Mouse (Mus musculus): Measurements from ENCODE around the gene Dtx4. TPM values are rescaled to one million over a fixed set of nuclear protein-coding genes. Genes with fewer than 3 reads are reported as not detected.
A peak's percentile ranks its signal among the peaks of the same experiment; 100 is the strongest.
"Not testable (repeated sequence)": the region's sequence is repeated elsewhere in the genome, so short reads cannot be mapped to it uniquely, and the experiment has no call there.

The Dtx4 gene
- total RNA-seq (2015) (41.4 and 46.5 TPM in 2 replicates), total RNA-seq (2017) (38.9 and 39.0 TPM in 2 replicates)

DNA sequence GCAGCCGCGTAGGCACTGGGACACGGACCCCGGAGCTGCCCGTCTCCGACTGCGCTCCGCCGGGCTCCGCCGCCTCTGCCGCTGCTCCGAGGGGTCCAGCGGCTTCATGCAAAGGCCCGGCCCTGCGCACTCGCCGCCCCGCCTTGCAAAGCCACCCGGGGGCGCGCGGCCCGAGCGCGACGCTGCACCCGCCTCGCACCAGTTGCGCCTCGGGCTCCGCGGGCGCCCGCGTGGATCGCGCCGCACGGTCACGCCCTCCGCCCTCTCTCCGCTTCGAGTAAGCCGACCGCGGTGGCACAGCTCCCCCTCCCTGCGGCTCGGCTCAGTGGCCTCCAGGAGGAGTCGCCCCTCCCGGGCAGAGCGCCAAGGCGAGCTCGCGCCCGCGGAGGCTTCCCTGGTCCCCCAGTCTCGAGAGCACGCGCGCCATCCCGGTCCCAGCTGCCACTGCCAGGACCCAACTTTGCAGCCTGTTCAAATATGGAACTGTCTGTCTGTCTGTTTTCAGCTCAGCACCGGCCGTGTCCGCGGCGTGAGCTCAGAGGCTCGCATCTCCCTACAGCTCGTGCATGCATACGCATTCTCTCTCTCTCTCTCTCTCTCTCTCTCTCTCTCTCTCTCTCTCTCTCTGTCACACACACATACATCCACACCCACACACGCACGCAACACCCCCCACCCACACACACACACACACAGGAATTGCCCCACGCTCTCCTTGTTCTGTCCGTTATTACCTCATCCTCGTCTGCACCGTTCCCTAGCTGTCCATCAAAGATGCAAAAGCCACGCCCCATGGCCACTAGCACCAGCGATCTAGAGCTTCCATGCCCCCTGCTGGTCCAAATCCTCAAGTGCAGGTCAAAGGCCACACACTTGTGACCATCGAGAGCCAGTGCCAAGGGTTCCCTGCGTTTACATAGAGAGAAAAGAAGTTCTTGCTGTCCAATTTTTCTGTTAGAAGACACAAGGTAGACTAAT is at the start of gene Dtx4:
Gene Dtx4, minus strand, starts transcription at position 85 of the 978 bp plus-strand sequence.
- ATAC-seq (replicated peaks; ENCODE audit: poor library complexity) = peak; percentile 92

DNA sequence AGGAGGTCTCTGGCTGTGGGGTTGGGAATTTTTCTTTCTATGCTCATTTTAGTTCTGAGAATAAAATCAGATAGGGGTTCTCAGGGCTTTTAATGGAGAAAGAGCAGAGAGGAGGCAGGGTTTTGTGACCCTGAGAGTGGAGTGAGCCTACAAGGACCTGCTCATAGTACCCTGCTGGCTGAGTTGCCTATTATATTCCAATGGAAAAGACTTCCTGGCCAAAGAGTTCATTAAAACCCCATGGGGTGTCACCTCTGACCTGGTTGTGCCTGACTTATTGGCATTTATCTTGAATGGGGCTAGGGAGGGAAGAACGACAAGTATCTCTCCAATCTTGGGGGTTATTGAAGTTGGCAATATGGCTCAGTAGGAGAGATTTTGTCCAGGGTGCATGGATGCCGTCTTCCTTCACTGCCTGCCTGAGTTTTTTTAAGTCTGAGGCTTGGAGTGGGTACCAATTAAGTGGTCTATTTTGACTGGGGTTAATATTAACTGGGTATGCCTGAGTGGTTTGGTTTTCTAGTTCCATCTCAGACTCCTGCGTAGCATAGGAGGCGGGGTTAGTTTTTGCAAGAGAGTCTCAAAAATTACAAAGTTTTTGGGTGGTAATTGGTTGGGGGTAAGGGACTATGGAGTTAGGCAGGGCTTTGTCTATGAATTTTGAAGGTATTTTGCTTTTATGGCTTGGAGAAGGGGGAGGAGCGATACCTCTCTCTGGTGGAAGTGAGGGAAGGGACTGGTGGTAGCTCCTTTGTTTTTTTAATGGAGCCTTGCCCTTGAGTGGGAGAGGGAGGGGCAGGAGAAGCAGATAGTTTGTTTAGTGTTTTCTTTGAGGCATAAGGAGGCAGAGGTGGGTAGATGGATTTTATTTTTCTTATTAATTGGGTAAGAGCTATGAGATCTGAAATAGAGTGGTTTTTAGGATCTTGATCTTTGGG is 49.0 kb upstream of the Dtx4 start:
- no peak for ATAC-seq (replicated peaks; ENCODE audit: poor library complexity)

DNA sequence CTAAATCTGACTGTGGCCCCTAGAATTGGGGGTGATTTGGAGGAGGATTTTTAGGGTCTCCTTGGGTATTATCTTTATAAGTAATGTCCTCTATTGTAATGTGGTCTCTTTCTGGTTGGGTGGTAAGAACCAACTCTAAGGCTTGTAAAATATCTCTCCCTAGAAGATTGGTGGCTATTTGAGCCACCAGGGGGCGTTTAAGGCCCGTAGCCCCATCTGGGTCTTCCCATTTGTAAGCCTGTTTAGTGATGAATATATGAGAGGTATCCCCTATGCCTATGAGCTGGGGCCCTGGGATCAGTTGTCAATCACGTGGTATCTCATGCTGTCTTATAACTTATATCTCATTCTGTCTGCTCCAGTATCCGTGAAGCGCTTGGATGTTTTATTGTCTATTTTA is 47.9 kb upstream of the Dtx4 start:
- peak; percentile 60 for ATAC-seq (replicated peaks; ENCODE audit: poor library complexity)

DNA sequence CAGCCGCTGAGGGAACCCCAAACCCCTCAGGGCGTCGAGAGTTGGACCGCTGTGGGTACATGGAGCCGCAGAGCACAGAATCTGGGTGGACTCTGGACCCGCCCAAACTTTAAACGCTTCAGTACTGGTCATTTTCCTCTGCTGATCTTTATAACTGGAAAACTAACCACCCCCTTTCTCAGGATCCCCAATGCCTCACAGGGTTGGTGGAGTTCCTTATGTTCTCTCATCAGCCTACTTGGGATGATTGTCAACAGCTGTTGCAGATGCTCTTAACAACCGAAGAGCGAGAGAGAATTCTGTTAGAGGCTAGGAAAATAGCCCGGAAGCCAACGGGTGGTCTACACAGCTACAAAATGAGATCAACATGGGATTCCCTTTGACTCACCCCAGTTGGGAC is 44.2 kb upstream of the Dtx4 start, which contains the start of gene Fam111a:
Gene Fam111a, plus strand, starts transcription at position 301 of the 400 bp plus-strand sequence.
- not testable (repeated sequence) for ATAC-seq (replicated peaks; ENCODE audit: poor library complexity)

DNA sequence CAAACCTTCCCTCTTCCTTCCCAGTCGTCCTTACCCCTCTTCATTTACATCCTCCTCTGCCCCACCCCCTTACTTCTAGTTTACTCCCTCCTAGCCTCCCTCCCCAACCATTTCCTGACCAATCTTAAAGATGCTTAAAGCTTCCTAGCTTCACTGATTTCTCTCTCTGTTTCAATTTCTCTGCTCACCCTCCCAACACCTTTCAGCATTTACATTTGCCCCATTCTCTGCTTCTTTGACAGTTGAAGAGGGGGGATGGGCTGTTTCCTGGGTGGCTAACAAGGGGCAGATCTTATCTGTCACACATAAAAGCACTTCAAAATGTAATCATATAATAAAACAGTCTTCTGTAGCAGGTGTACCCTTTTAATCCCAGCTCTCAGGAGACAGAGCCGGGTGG is 40.4 kb upstream of the Dtx4 start:
- ATAC-seq (replicated peaks; ENCODE audit: poor library complexity) = no peak

DNA sequence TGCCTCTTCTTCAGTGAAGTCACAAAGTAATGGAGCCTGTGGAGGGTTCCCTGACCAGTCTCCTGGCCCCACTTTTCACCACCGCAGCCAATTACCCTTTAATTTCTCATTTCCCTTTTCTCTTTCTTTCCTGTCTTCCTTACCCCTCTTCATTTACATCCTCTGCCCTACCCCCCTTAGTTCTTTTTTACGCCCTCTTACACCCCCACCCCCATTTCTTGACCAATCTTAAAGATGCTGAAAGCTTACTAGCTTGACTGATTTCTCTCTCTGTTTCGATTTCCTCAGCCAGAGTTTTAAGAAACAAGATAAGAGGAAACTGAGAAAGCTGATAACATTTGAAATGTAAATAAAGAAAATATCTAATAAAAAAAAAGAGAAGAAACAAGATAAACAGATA is 39.5 kb upstream of the Dtx4 start:
- no peak for ATAC-seq (replicated peaks; ENCODE audit: poor library complexity)

DNA sequence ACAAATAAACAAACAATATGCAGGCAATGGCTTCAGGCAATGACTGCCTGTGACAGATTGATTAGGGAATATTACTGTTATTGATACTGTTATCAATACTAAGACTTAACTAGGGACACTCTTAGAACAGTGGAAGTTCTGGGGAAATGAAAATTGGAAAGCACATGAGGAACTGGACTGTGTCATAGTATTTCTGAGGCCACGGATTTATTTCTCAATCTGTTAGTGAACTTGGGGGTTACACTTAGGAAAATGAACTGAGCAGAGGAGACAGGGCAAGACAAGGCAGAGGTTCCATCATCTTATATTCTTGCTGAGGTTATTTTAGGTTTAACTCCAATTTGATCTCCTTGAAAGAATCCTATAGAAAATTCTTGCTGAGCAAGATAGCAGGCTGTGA is 38.7 kb upstream of the Dtx4 start:
- peak; percentile 50; the same call in 1 of the 2 replicates for ATAC-seq (replicated peaks; ENCODE audit: poor library complexity)

DNA sequence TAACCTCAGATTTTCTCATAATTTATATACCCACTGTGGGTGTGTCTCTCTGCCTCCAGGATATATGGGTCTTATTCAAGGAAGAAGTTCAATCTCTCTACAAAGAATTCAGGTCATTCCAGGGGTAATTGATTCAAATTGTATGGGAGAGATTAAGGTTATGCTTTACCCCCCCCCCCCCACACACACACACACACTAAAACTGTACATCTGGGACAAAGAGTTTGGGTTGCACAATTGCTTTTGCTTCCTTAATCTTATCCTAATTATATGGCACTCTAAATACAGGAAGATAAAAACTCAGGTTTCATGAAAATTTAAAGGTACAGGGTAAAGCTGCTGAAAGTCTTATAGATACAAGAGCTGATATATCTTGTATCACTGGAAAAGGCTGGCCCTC is 35.9 kb upstream of the Dtx4 start:
- peak; percentile 64 for ATAC-seq (replicated peaks; ENCODE audit: poor library complexity)

DNA sequence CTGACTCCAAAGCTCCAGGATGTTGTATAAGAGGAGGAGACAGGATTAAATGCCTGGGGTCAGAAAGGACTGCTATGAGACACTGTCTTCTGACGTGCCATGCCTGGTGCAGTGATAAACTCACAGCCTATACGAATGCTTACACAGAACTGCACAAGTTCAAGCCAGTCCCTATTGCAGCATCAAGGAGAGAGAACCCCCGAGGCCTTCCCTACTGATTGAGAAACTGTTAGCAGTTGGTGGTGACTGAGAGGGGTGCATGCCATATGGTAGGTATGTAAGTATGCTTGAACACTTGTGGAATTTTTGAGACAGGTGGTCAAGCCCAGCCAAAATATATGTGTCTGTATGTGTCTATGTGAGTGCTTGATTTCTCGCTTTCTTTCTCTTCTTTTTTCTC is 22.1 kb upstream of the Dtx4 start:
- peak; percentile 73 for ATAC-seq (replicated peaks; ENCODE audit: poor library complexity)

DNA sequence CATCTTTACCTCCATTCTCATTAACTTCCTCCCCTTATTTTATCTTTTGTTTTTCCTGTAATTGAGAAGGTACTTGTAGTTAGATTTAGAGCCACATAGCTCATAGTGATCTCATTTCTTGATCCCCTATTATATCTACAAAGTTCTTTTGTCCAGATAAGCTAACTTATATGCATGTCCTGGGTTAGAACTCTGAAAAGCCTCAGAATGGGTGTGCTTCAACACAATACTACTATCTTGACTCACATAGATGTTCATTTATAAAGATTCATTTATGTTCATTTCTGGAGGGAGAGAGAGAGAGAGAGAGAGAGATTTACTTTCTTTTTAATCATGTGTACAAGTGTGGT is 17.3 kb upstream of the Dtx4 start:
- ATAC-seq (replicated peaks; ENCODE audit: poor library complexity) = no peak

DNA sequence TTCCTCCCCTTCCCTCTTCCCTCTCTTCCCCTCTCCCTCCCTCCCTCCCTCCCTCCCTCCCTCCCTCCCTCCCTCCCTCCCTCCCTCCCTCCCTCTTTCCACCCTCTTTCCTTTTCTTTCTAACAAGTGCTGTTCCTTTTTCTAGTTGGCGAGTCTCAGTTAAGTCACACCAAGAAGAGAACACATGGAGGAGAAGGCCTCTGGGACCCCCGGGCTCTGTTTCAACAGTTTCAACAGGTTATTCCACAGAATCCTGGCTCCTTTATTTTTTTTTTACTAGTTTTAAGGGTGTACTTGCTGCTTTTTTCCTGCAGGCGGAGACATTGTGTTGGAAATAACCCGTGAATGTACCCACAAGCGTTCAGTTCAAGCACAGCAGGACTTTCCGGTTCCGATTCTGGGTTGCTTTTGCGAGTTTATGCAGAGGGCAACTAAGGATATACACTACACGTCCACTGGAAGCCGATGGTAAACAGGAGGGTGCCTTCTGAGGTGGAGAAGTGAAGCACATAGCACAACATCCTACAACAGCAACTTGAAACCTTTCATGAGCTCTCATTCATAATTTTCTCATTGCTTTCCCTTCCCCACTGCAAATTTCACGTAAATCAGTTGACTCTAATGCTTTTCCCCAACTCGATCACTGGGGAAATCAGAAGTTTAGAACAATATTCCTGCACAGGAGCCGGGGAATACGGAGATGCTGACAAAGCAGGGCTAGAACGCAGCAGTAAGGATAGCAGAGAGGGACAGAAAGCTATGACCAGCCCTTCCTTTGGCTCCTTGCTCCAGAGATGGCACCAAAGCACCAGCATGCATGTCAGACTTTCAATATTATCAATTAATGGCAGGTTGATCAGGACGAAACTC is 16.7 kb upstream of the Dtx4 start:
- ATAC-seq (replicated peaks; ENCODE audit: poor library complexity) = peak; percentile 92

DNA sequence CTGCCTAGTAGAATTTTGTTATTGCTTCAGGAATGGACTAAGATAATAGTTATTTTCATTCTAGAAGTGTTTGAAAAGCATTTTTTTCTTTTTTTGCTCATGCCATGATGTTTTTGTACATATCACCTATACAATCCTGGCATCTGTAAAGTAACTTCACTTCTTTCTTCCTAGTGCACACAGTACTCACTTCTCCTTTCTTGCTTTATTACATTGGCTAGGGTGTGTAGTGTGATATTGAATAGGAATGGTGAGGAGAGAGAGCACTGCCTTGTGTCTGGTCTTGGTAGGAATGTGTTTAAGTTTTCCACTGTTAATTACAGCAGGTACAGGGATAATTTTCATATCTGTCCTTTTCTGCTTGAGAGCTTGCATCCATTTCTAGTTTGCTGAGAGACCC is 13.4 kb upstream of the Dtx4 start:
- peak; percentile 57; the same call in 1 of the 2 replicates for ATAC-seq (replicated peaks; ENCODE audit: poor library complexity)

DNA sequence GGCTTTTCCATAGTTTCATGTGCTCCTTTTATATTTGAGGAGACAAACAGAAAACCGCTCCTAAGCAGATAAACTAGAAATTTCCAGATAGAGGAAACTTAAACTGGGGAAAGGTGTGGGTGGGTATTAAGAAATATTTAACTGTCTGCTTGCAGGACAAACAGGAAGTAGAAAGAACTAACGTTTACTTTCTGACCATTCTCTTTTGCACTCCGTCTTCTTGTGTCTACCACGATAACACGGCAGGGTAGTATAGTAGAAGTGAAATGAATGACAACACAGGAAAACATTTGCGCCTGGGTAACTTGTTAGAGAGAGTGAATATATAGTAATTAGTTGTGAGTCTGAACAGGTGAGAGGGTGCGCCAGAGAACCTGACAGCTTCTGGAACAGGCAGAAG is 1.5 kb upstream of the Dtx4 start:
- no peak for ATAC-seq (replicated peaks; ENCODE audit: poor library complexity)

DNA sequence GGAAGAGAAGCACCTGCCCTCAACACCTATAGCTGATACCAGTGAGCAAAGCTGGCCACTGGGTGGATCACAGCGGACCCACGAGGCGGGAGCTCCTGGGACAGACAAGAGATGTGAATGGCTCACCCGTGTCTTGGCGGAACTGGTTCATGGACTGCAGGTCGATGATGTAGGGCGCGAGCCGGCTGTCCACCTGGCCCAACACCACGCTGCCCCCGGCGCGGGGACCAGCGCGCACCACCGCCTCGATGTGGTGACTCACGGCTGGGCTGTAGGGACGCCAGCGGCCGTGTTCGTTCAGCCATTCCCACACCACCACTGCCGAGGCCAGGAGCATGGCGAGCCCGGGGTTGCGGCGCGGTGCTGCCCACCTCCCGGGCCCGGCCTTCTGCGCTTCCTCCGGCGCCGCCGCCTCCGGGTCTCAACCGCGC is 358 bp downstream of the Dtx4 start:
- peak; percentile 7; the same call in 1 of the 2 replicates for ATAC-seq (replicated peaks; ENCODE audit: poor library complexity)

DNA sequence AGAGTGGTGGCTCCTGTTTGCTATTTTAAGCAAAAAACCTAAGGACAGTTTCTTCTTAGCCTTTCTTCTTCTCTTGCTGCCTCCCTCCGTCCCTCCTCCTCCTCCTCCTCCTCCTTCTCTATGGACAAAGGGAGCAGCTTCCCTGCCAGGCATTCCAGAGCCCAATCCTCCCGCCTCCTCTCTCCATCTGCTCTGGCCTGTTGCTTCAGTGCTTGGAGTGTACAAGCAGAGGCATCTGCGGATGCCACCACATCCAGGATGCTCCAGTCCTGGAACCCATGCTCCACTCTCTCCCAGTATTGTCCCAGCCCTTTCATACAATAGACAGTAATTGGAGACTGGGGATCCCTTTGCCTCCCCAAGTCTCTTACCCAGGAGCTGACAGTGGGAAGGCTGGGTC is 1.1 kb downstream of the Dtx4 start:
- no peak for ATAC-seq (replicated peaks; ENCODE audit: poor library complexity)

DNA sequence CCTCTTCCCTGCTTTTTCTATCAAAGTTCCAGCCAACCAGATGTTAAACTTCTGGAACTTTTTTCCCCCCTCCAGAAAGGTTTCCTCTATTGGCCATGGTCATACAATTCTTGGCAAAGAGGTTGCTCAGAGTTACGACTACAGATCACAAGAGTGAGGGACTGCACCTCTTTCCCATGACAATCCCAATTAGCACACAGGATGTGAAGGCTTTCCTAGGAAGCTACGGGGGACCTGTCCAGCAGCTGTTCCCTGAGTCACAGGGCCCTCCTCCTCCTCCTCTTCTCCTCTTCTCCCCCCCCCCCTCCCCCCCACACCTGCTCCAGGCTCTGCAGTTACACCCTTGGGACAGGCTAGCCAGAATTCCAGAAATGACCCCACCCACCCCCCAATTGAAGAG is 1.8 kb downstream of the Dtx4 start:
- ATAC-seq (replicated peaks; ENCODE audit: poor library complexity) = no peak

DNA sequence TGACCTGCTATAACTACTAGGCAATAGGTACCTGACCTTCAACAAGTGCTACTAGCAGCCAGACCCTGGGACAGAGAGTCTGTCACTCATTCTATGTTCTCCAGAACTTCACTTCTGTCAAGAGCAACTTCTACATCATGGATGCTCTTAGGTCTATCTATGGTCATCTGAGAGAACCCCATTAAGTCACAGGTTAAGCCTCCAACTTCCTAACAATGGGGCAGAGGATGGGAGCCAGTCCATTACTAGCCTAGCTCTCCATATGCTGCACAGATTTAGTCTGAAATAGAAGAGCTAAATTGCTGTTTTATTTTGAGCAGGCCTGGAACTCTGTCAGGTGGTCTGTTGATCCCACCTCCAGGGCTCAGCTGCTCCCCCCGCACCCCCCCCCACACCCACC is 2.3 kb downstream of the Dtx4 start:
- no peak for ATAC-seq (replicated peaks; ENCODE audit: poor library complexity)

DNA sequence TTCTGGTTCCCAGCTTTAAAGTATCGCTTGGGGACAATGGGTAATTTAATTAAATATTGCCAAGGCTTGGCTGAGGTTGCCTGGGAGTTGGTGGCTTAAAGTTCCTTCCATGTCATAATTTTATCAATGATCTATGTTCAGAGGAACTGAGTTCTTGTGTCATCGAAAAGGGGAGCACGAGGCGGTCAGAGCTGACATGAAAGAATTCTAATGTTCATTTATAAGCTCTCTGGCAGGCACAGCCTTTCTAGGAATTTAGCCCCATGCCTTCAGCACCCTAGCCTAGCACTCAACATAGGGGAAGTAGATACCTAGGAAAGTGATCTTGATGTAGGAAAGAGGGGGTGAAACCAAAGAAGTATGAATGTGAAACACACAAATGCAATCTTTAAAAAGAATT is 2.9 kb downstream of the Dtx4 start:
- no peak for ATAC-seq (replicated peaks; ENCODE audit: poor library complexity)

DNA sequence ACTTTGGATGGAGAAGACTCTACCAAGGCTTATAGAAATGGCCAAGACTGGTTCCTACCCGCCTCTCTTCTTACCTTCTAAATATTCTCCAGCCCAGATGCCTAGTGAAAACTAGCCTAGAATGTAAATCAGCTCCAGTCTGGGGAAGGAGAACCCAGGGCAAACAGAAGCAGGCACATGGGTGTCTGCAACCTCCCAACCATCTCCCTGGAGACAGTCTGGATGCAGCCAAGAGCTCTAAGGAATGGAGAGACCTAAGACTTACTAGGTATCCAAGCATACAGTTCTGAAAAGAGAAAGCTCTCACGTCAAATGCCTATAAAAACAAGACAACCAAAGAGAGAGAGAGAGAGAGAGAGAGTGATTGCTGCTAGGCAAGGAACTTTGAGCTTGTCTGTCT is 3.3 kb downstream of the Dtx4 start:
- no peak for ATAC-seq (replicated peaks; ENCODE audit: poor library complexity)

DNA sequence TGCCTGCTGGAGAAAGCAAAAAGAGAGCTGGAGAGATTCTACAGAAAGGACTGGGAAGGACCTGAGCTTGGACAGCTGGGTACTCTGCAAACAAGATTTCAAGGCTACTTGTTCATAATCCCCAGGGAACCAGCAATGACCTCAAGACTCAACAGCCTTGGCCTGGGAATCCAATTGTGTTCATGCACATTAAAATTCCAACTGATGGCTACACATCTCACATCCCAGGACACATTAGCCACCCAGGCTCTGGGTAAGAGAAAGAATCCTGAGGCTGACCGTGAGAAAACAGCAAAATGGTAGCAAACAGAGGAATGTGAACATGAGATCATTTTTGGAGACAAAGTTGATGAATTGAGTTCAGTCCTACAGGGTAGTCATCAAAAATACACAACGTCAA is 5.0 kb downstream of the Dtx4 start:
- ATAC-seq (replicated peaks; ENCODE audit: poor library complexity) = no peak
